Mouse (Mus musculus) cerebral cortex, adult 2 months (tissue): Measurements from ENCODE around the gene Aarsd1.

ENCODE experiments used
- WGBS: fragments of 180-500 bp; shearing (Covaris S2); methylation state at CpG from one replicate; pipeline ENCODE4 v1.1.7; 2018; 5-methylcytosine and 5-hydroxymethylcytosine counted together

Aarsd1 gene

DNA sequence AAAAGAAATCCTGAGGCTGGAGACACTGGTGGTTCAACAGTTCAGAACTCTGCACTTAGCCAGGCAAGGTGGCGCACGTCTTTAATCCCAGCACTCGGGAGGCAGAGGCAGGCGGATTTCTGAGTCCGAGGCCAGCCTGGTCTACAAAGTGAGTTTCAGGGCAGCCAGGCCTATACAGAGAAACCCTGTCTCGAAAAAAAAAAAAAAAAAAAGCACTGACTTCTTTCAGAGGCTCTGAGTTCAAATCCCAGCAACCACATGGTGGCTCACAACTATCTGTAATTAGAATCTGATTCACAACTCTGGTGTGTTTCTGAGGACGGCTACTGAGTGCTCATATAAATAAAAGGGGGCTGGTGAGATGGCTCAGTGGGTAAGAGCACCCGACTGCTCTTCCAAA is 29.4 kb upstream of the Aarsd1 start:
- 88% methylated on average over 8 of the region's 8 CpGs for WGBS

GRCm38 (mm10) chr11:101446319-101446718 is 28.9 kb upstream of the Aarsd1 start:
- 54% methylated on average over 1 of the region's 1 CpGs for WGBS

DNA sequence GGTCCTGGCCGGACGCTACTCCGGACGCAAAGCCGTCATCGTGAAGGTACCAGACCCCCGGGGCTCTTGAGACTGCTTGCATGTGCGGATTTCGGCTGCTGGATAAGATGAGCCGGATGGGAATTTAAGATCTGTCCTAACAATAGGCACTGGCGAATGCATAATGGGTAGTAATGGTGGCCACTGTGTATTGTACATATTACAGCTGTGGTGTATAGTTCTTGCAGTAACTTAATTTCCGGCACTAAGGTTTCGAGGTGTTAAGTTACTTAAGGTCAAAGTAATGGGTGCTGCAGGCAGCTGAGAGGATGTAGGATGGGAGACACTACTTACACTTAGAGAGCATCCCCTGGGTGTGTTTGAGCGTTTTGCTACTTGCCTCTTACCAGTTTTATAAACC is 25.3 kb upstream of the Aarsd1 start:
- under 1% methylated on average over 14 of the region's 14 CpGs for WGBS

DNA sequence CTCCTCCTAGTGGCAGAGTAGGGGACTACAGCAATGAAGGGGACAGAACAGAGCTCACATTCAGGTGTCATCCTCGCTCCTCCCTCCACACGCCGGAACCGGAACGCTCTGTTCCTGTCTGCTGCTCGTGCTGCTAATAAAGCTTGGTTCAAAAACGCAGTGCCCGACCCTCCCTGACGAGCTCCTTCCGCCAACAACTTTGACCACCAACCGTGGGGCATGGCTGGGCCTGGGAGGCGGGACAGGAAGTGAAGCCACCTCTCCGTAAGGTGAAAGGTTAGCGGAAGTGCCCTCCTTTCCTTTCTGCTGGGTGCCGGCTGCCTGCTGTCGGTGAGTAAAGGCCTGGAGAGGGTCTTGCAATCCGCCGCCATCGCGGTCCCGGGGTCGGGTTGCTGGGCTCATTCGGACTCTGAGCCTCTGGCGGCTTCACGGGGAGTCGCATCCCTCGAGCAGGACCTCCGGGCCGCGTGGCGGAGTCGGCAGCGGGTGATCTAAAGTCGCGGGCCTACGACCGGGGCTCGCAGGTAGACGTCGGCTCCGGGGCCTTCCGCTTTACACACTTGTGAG is 24.8 kb upstream of the Aarsd1 start, which contains the start of gene Rpl27:
TSS of gene Rpl27 (plus strand) at position 172 of the 567 bp plus-strand sequence.
- WGBS: under 1% methylated on average over 42 of the region's 42 CpGs

DNA sequence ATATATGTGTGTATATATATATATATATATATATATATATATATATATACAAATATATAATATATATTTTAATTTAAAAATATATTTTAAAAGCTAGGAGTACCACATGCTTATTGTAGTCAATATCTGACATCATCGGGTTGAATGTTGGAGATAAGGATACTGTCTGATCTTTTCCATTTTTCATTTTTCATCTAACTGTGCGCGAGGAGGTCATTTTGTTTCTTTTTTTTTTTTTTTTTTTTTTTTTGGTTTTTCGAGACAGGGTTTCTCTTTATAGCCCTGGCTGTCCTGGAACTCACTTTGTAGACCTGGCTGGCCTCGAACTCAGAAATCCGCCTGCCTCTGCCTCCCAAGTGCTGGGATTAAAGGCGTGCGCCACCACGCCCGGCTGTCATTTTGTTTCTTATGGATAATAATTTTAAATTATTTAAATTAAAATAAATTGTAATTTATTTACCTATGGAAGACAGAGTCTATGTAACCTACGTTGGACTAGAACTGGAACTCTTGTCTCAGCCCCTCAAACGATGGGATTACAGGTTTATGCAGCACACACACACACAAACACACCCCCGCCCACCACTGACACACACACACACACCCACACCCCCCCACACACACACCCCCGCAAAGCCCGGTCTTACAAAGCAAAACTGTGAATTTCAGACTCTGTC is 24.2 kb upstream of the Aarsd1 start:
- 35% methylated on average over 15 of the region's 15 CpGs for WGBS

GRCm38 (mm10) chr11:101438006-101438405 is 20.6 kb upstream of the Aarsd1 start:
- 58% methylated on average over 3 of the region's 3 CpGs for WGBS

GRCm38 (mm10) chr11:101436916-101437315 is 19.5 kb upstream of the Aarsd1 start:
- WGBS: 67% methylated on average over 4 of the region's 4 CpGs

GRCm38 (mm10) chr11:101435831-101436230 is 18.4 kb upstream of the Aarsd1 start:
- WGBS: 78% methylated on average over 4 of the region's 4 CpGs

DNA sequence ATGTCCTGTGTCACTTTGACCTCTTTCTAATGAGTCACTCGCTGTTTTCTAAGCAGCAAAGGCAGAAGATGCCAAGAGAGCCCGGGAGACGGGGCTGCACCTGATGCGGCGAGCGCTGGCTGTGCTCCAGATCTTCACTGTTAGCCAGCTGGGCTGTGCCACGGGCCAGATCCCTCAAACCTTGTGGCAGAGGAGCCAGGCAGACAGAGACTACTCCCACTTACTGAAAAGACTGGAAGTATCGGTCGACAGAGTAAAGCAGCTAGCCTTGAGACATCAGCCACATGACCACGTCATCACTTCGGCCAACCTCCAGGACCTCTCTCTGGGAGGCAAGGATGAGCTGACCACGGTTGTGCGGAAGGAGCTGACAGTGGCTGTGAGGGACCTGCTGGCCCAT is 16.0 kb upstream of the Aarsd1 start:
- WGBS: 60% methylated on average over 13 of the region's 13 CpGs

GRCm38 (mm10) chr11:101431327-101431726 is 13.9 kb upstream of the Aarsd1 start:
- WGBS: 91% methylated on average over 9 of the region's 9 CpGs

- WGBS: 42% methylated on average over 8 of the region's 8 CpGs
Observed at GRCm38 (mm10) chr11:101426165-101426564, 8.8 kb upstream of the Aarsd1 start.

GRCm38 (mm10) chr11:101424925-101425813 is 7.8 kb upstream of the Aarsd1 start, which contains the start of the genes Rundc1 and Ptges3l:
Rundc1 (plus strand) TSS chr11:101425085.
Ptges3l (minus strand) TSS chr11:101425333.
- under 1% methylated on average over 81 of the region's 81 CpGs for WGBS

DNA sequence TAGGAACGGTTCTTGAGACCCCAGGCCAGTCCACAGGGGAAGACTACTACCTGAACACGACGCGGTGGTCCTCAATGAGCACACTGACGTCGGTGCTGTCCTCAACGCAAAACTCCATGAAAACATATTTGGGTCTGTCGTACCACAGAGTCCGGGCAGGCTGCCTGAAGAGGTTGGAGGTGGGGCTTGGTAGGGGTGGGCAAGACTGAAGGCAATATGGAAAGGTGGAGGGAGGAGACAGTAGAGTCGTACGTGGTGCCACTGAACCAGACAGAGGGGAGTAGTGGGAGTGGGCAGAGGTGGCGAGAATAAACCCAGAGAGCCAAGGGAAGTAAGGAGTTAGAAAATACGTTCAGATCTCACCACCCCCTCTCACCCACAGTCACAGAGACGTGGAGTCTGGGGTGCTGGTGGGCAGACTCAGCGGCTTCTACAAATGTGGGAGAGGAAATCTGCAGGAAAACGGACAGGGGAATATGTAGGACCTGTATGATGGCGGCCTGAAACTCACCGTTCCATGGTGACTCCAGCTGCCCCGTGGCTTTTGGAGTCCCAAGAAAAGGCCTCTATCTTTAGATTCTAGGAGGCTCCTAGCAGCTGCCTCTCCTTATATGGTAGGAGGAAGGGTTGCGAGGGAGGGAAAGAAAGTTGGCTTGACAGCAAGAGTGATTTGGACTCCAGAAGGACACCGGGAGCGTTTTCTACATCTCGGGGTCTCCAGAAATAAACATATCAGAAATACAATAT is 6.9 kb upstream of the Aarsd1 start, which contains the start of gene Gm27029:
TSS of gene Gm27029 (minus strand) at position 692 of the 747 bp plus-strand sequence.
- 5% methylated on average over 23 of the region's 23 CpGs for WGBS

GRCm38 (mm10) chr11:101420148-101420547 is 2.7 kb upstream of the Aarsd1 start:
- 80% methylated on average over 5 of the region's 5 CpGs for WGBS

GRCm38 (mm10) chr11:101419610-101420009 is 2.2 kb upstream of the Aarsd1 start:
- 30% methylated on average over 3 of the region's 3 CpGs for WGBS

DNA sequence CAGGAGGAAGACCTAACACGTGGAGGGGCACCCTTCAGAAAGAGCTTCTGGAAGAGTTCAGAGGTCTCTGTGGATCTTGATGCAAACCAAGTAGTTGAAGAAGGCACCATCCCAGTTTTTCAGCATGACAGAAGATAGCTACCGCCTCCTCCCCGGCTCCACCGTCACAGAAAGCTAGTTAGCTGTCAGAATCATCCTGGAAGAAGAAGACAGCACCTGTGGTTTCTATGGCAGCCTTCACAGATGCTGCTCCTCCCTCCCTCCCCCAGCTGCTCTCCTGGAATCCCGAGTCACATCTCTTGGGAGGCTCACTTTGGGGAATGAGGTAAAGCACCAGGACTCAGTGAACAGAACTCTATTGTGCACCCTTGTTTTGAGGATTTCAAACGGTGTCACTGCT is 1.6 kb upstream of the Aarsd1 start:
- WGBS: 43% methylated on average over 6 of the region's 6 CpGs

DNA sequence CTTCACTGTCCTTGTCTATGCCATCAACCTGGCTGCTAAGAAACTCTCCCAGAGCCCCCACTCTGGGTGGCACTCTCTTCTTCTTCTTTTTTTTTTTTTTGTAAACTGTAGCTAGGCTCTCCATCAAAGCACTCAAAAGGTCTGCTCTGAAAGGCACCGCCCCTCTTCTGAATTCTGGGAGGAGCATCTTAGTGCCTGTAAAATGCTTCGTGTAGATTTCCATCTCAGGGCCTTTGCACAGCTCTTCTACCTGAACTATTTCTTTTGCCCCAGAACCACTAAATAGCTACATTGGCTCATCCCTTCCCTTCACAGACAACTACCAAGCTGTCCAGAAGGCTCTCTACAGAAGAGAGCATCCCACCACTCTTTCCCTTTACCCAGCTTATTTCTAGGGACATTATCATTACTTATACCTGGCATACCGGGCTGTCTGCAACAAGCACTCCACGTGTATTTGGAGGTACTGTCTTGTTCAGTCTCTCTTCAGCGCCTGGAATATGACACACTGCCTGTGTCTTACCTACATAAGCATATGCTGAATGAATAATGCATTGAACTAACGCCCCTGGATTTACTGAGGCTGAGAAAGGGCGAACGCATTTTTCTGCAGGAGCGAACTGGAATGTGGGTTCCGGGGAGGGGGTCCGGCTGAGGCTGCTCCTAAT is 848 bp downstream of the Aarsd1 start:
- under 1% methylated on average over 11 of the region's 11 CpGs for WGBS

- WGBS: 92% methylated on average over 2 of the region's 2 CpGs
Observed at GRCm38 (mm10) chr11:101415306-101415705, 2.1 kb downstream of the Aarsd1 start.

DNA sequence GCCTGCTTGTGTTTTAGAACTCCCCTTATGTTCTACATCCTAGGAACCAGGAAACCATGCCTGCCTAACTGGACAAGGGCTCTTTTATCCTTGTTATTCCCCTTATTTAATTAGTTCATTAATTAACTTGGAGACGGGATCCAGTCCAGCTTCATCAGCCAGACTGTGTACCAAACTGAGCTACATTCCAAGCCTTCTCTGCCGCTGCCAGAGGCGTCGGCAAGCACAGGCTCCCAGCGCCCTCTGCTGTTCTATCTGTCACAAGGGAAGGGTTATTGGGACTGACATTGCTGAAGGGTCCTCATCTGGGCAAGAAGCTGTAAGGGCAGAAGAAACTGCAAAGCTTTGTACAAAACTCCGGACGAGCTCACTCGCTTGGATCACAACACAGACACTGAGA is 22.3 kb downstream of the Aarsd1 start:
- WGBS: 5% methylated on average over 8 of the region's 8 CpGs

DNA sequence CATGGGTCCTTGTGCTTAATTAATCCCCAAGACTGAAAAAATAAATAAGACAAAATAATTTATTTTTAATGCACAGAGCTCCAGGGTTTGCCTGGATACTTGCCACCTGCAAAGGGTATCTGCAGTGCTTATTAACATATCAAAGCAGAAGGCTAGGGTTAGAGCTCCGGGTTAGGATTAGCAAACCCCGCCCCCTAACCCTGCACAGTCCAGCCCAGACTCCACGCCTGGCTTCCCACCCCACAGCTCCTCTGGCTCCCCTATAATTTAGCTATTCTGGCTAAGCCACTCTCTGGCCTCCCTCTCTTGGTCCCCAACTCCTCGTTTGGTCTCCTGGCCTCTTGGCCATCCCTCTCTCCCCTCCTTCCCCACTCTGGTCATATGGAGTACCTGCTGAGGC is 35.6 kb downstream of the Aarsd1 start:
- 32% methylated on average over 4 of the region's 4 CpGs for WGBS

GRCm38 (mm10) chr11:101378926-101379325 is 38.5 kb downstream of the Aarsd1 start:
- 88% methylated on average over 6 of the region's 6 CpGs for WGBS
